Mouse (Mus musculus) kidney, postnatal 36 days (tissue): ENCODE data around the gene Rora.

Experiments
- DNase-seq, 2 experiments: peaks; one replicate each; pipeline ENCODE4 v3.0.0; 2021 to 2022; ENCODE audit warnings: mixed read lengths in 2 of 2

Gene Rora

DNA sequence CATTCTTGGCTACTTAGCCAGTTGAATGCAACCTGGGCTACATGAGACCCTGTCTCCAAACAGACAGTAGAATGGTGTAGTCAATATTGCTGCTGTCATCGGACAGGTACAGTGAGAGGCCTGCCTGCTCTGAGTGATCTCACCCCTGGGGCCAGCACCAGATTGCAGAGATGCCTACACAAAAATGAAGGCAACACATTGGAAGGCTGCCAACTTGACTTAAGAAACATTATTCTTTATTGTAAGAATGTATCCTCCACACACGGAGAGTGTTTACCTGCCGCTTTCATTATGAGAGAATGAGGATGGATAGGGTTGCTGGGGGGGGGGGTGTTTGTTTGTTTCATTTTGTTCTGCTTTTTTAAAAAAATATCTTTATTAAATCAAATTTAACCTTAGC is 592.6 kb downstream of the Rora start:
- DNase-seq: no peak

DNA sequence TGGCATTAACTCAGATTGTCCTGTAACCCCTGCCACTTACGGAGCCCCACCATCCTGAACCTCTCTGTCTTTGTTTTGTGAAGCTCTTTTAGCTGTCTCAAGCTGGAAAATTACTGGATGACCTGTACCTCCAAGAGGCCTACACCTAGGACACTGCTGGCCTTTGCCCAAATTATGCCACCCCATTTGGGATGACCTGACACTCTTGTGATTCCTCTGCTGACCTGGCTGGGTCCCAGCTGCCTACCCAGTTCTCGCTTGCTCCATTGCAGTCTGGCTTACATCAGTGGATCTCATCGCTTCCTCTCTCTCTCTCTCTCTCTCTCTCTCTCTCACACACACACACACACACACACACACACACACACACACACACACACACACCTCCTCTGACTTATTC is 596.0 kb downstream of the Rora start:
- no peak for DNase-seq

DNA sequence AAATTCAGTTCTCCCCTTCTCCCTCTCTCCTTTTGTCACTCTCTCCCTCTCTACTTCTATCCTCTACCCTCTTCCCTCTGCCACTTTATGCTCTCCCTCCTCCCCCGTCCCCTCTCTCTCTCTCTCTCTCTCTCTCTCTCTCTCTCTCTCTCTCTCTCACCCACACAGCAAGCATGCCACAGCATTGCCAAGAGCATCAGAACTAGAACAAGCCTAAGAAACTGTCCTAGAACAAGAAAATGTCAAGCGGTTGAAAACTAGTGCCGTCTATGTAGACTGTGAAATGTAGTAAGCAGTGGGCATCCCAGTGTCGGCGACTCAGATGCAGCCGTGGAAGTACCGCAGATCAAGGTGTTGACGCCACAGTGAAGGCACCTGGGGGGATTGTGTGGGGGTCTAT is 596.7 kb downstream of the Rora start:
- DNase-seq: no peak

DNA sequence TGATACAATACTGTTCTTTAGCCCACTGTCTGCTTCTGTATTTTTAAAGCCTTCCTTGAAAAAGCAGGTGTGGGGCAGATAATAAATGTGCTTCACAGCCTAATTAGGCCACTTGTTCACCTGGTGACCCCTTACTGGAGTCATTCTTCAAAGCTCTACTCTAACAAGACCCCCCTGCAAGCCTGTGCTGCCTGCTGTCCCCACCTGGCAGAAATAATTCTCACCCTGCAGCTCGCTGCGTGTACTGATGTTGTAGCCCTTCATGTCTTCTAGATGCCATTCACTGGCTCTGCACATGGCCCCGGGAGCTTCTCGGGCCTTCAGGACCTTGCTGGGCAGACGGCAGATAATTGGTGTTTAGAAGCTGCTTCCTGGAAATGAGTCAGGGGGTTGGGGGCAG is 604.9 kb downstream of the Rora start:
- no peak for DNase-seq

DNA sequence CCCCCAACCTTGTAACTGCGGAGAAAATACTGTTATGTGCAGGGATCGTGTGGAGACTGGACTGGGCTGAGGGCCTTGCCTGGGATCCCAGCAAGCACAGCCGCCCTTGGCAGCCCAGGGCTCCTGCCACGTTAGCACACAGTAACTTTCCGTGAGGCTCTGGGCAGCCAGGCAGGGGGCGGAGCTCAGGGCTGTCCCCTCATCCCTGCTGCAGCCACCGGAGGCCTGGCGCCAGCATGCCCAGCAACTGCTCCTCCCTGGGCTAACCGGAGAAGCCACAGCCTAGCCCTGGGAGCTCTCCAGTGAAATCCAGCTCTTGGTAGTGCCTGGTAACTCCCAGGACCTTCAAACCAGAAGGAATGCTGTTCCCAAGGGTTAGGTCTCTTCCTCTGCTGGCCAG is 605.8 kb downstream of the Rora start:
- peak; percentile 87 to 88 for DNase-seq

DNA sequence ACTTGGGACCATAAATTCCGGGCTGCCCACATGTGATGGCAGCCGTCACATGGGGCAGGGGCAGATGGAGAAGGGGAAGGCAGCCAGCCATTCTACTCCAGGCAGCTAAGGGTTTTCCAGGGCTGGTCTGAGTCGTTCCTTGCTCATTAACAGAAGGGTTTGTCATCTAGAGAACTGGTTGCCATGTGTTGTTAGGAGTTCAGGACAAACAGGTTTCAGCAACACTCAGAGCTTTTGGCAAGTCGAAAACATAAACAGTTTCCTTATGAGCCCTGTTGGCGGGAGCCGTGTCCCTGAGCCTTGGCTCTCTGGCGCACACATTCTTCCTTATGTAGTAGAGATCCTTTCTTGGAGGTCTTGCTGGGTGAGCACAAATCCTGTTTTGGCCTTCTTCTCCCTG is 611.6 kb downstream of the Rora start:
- peak in 1 of 2 experiments; percentile 11 for DNase-seq

DNA sequence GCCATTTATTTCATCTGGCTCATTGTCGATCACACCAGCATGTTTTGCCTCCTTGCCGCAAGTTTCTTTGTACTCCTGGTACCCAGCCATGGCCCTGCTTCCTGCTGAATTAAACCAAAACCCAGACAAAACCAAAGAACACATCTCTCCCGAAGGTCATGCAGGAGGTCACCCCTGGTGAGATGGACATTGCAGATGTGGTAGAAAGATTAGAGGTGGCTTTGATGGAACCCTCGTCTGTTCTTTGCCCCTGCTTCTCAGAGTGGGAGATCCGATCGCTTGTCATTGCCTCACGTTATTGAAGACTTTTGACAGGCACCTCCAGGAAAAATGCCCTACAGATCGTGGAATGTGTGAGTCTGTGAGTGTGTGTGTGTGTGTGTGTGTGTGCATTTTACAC is 616.8 kb downstream of the Rora start:
- no peak for DNase-seq

DNA sequence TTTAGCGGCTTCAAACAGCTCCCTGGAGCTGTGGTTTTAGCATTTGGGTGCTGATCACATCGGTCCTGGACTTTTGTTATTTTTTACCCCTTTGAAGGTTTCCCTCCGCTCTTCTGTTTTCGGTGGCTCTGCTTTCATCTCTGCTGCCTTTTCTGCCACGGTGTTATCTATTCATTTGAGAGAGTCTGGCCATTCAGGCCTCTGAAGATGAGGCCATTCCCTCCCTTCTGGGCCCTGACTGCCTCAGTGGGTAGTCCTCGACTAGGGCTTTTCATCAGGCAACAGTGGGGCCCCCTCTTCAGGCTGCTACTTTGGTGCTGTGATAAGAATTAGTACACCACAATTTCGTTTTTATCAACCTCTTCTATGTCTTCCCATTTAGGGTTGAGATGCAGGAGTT is 617.3 kb downstream of the Rora start:
- no peak for DNase-seq

DNA sequence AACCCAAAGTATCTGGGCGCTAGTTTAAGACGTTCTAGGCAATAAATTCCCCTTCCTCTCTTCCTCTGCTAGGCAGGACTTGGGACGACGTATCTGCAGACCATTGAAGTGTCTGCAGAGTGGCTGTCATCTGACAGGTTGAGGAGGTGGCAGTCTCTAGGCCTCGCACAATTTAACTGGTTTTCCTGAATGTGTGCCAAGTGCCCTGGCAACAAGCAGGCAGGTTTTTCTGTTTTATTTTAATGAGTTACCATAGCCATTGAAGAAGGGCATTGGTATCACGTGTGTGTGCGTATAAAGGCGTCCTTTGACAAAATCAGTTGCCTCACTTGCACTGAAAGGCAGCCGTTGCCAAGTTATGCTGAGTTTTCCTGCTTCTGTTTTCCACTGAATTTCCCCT is 619.3 kb downstream of the Rora start:
- peak; percentile 75 for DNase-seq

DNA sequence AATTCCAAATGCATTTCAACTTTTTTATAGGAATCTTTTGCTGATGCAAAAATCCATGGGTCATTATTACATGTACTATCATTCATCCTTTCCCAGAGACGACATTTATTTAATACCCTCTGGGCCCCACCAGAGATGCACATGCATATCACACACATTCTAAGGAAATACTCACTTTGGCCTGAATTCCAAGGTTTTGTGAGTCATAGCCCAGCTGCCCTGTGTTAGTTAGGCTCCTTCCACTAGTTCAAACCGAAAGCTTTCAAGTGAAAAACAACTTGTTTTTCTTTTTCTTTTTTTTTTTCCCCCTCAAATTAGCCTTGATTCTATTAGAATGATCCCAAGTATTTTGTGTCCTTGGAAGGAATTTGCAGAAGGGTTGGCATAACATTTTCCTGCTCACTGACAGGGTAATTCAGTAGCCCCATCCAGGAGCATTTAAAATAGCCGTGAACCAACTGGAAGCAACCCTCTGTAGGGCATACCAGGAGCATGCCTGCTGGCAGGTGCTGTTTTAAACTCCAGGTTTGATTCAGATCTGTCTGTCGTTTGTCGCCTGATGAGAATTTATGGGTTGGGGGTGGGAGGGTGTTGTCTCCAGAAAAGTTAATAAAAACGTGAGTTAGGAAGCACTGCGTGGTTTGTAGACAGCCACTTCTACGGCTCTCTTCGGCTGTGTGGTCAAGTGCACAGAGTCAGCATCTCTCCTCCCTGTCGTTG is 621.3 kb downstream of the Rora start:
- no peak for DNase-seq

DNA sequence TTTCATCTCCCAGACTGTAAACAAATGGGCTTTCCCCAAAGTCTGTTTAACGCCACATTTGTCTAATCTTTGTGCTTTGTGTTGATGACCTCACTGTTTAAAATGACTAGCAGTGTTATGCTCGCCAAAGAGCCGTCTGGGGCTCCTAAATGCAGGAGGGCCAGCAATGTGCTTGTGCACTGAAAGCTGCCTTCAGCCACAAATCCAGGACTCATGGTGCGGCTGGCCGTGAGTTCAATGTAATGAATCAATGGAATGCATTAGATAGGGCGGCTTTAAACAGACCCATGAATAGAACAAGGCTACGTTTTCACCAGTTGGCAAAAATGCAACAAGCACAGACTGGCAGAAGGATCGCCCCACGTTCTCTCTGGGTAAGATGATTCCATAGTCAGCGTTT is 623.7 kb downstream of the Rora start:
- no peak for DNase-seq

DNA sequence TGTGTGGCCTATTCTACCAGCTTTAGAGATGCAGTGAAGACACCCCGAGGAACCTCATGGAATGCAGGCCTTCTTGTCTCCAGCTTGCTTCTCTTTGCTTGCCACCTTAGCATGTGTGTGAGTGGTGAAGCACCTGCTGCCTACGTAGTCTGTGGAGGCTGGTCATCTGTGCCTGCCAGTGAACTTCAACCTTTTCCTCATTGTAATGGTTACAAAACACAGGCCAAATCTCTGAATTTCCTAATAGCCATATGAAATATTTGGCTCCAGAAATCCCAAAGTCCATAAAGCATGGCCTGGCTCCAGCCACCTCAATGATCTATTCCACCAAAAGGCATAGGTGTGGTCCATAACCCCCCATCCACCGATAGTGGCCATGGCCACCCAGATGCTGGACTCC is 631.4 kb downstream of the Rora start:
- DNase-seq: no peak

DNA sequence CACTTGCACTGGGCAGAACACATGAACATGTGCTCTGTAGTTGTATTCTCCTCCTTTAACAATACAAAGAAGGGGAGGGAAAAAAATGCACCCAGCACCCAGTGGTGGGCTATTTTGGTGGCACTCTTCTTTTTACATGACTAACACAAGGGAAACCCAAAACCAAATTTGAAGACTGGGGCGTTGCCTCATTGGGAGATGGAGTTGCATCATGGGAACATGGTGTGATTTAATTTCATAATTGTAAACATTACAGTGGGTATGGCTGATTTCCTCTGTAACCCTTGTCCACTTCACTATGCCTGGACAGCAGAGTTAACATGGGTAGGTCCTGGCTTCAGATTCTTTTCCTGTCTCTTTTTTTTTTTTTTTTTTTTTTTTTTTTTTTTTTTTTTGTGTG is 634.5 kb downstream of the Rora start:
- DNase-seq: no peak

DNA sequence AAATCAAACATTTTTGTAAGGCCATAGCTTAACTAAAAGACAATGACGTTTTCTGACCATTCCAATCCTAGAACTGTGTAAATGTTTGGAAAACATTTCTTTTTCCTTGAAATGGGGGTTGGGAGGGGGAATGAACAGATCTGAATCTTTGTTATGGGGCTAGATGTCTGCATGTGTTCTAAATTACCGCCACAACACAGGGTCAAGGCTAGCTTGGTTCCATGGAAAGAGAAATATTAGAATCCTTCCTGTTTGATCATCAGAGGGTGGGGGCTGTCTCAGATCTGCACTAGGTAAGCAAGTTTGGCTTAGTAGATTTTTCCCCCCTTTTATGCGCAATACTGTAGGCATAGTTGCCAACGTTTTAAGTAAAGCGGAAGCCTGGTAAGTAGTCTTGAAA is 635.0 kb downstream of the Rora start:
- DNase-seq: no peak

DNA sequence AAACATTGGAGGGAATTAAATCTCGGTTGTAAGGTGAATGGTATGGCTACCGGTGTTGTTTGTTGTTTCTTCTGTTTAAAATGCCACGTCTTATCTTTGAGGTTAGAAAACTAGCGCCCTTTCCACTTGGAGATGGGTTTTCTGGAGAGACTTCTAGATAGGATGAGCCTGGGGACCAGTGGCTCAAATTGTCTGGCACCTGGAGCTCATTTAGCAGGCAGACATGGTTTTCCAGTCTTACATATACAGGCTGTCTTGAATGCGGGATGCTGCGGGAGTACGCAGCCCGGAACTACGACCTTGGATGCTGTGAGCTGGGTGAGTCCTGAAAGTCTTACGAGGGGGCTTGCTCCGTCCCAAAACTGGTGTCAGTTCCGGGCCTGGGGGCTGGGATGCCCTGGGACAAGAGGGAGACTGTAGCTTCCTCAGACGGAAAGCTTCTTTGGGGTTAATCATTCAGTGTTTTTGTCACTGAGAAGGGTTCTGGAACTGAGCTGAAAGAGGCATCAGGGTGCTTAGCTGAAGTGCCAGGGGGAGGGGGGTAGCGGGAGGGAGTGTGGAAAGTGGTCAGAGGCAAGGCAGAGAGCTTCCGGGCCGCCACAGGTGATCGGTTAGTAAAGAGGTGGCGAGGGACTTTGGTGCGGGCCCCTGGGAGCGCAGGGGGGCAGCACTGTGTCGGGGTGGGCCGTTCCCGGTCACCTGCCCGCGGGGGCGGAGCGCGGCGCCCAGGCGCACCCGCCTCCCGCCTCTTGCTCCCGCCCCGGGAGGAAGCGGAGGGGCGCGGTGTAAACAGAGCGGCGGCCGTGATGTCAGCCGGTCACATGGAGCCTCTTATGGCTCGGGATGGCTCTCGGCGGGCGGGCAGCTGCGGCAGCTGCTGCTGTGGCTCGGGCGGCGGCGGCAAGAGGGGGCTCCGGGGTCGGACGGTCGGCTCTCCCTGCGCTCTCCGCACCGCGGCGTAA is 635.8 kb downstream of the Rora start:
- peak; percentile 94 for DNase-seq

DNA sequence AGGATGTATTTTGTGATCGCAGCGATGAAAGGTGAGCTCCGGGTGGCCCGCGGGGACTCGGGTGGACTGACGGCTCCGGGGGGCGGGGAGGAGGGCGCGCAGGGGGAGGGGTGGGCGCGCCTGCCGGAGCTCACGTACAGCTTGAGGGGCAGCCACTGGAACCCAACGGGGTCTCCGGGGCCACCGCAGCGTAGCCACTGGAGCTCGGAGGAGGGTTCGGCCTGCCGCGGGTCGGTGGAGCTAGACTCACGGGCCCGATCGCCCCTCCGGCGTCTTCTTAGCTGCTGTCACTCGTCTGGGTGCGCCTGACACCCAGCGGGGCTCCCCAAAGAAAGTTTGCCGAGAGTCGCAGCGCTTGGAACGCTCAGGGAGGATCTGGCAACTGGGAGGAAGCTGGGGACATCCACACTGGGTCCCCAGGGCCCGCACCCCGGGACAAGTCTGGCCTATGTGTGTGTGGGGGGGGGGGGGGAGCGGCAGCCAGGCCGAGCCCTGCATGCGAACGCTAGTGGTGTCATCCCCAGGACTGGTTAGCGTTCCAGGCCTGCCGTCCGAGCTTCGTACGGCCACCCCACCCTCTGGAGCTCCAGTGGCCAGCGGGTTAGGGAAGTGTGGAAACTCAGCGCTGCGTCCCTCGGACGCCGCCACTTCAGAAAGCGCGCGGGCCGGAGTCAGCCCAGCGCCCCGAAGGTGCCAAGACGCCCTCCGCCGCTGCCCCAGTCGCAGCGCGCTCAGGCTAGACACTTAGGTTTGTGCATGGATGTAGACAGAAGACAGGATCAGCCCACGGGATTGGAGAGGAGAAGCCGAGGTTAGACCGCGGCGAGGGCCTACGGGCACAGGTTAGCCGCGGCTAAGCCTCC is 636.7 kb downstream of the Rora start:
- peak; percentile 25 to 61 for DNase-seq

DNA sequence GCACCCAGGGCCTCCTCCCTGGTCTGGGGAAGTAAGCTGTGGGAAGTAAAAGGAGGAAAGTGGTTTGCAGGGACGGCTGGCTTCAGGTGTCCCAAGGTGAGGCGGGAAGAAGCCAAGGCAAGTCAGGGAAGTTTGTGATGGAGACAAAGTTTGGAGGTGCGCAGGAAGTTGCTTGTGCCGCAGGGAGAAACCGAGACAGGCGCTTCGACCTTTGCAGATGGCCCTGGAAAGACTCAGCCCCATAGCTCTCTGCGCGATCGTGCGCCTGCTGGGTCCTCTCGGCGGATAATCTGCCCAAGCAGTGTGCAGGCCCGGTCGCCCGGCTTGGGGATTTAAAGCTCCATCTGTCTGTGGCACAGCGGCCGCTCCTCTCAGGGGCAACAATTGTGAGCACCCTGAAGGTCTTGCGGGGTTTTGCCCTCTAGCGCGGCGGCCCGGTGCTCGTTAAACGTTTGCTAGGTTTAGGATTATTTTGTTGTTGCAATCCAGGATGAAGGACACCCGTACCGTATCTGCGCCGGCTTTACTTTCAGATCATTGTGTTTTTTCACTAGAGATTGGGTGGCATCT is 637.4 kb downstream of the Rora start:
- peak; percentile 66 to 72 for DNase-seq

DNA sequence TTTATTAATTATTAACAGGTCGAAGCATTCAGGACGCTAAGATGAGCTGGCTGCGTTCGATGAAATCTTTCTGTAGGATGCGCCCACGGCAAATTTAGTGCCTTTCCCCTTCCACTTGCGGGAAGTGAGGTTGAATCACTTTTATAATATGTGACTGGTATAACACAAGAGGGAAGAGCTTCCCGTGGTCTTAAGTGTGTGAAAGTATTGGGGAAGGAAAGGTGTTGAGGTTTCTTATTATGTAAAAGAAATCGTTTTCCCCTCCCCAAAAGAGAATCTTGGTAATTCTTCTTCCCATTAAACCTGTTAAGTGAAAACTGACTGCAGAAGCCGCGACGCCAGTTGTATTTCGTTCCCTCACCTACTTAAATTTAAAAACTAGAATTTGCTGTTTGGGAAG is 637.9 kb downstream of the Rora start:
- no peak for DNase-seq

DNA sequence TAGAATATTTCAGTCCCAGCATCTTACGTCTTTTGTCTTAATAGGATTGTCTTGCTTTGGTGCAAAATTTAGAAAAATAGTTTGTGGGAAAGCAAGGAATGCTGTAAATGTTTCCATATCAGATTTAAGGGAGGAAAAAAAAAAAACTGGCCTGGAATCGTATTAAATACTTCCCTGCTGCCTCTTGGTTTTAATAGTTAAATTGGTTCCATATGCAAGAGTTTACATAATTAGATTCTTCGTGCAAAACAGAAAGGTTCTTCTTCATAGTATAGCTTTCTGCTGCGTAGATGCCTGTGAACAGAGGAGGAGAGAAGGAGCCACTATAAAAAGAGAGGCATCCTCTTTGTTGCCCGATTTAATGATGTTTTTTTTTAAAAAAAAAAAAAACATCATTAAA is 638.8 kb downstream of the Rora start:
- DNase-seq: no peak

DNA sequence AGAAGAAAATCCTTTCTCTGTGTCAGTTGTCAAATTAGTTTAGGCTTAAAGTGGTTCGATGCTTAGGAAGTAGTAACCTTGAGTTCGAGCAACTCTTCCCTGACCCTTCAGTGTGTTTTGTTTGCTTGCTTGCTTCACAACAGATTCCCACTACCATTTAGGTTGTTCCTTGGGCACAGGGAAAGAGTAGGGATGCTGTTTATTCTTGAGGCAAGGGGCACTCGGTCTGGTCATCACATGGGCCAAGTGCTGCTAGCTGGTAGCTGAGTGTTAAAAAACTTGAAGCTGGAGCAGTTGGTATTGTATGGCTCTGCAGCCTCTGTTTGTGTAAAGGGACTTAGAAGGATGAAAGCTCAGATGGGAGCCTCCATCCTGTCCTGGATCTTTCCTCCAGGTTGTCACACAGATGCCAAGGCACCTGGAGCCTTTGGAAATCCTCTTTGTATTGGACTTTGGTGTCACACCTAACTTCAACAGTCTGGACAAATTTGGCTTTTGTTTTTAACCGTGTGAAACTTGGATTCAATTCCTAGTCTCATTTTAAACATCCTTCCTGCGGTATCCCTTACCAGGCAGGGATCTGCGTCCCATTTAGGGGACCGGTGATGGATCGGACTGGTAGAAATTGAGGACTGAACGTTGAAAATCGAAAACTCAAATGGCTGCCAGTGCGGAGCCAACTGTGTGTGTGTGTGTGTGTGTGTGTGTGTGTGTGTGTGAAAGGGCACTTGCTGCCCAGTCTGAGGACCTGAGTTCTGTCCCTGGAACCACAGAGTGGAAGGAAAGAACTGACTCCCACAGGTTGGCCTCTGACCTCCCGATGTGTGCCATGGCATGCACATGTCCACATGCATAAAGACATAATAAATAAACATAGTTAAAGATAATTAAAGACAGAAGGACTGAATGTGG is 639.4 kb downstream of the Rora start:
- no peak for DNase-seq

DNA sequence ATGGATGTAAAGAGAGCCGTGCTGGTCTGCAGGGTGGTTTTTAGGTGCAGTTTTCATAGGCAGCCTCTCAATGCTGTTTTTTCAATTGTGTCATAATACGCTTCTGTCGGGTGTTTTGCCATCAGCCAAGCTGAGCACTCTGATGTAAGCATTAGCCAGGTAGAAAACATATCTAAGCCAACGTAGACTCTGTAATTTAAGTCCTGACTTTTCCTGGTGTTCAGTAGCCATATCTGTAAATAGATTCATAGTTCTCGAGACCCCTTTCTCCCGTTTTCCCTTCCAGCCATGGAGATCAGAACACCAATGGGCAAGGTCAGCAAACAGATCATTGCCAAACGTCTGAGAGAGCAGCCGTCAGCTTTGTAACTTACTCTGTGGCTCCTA is 640.1 kb downstream of the Rora start:
- DNase-seq: no peak

DNA sequence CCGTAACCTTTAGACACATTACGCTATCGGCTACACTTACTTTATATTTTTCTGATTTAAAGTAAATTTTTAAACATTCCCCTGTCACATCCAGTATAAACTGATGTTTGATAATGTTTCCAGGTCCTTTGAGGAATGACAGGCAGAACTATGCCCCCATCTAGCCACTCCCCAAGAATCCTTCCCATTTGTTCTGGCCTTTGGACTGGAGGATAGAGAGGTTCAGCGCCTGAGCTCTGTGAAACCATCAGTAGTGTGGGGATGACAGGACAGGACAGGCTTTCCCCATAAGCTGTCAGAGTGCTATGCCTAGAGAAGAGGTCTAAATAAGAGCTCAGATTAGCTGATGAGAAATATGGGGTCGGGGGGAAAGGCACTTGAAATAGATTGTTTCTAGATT is 640.8 kb downstream of the Rora start:
- peak; percentile 29 to 40 for DNase-seq
